ENCODE assay signal across 30 mouse cellular contexts in genomic region chr19:45740817-45741216, GRCm38 (mm10). TPM values are rescaled to one million over a fixed set of nuclear protein-coding genes. Genes with fewer than 3 reads are reported as not detected.
DNase-seq lines count a peak whose midpoint lies in the region; ATAC-seq and TF ChIP-seq lines count a peak whose summit lies in the region.
"Had no signal": no experiment of that assay in that cellular context is flagged by ENCODE, and none has a peak within 500 bp of the region (broad histone marks: within the 10 kb centered on the region; RNA-seq: fewer than 3 reads in every experiment).

No protein-coding gene starts in this region.

- H3K4me2 ChIP-seq in hindbrain, embryonic 13.5 days = no peak overlapping the region
- 0 out of 2 replicates have a peak overlapping the region, but pooled peaks have one; percentile 71 for H3K4me2 ChIP-seq in kidney, postnatal 0 days (ENCODE audit: low read length)
- H3K4me2 ChIP-seq: liver, embryonic 13.5 days; lung, embryonic 14.5 days; neural tube, embryonic 12.5 days had no signal

- no peaks in the 10 kb centered on the region for H3K36me3 ChIP-seq in hindbrain, embryonic 10.5 days
- H3K36me3 ChIP-seq in hindbrain, embryonic 13.5 days = no peaks in the 10 kb centered on the region
- H3K36me3 ChIP-seq in kidney, postnatal 0 days (ENCODE audit: insufficient read depth, low read length) = no peaks in the 10 kb centered on the region
- H3K36me3 ChIP-seq in limb, embryonic 10.5 days = no peaks in the 10 kb centered on the region
- H3K36me3 ChIP-seq: forebrain, embryonic 12.5 days; heart, embryonic 15.5 days; liver, embryonic 13.5 days; neural tube, embryonic 12.5 days had no signal

- H3K4me1 ChIP-seq in hindbrain, embryonic 10.5 days (replicated peaks) = peaks cover 67% of the 10 kb centered on the region
- H3K4me1 ChIP-seq in hindbrain, embryonic 13.5 days (replicated peaks) = peaks cover 40% of the 10 kb centered on the region
- peaks cover 24% of the 10 kb centered on the region for H3K4me1 ChIP-seq in kidney, postnatal 0 days (replicated peaks; ENCODE audit: insufficient read depth, low read length)
- H3K4me1 ChIP-seq in limb, embryonic 10.5 days = peaks cover 58% of the 10 kb centered on the region

- H3K27ac ChIP-seq in hindbrain, embryonic 10.5 days = no peak overlapping the region
- H3K27ac ChIP-seq in hindbrain, embryonic 13.5 days = no peak overlapping the region
- H3K27ac ChIP-seq in kidney, postnatal 0 days = no peak overlapping the region
- H3K27ac ChIP-seq in limb, embryonic 10.5 days = no peak overlapping the region
- H3K27ac ChIP-seq: forebrain, embryonic 12.5 days; gastrocnemius, adult 2 months; heart, embryonic 15.5 days; left cerebral cortex, adult 2 months; liver, embryonic 13.5 days; neural tube, embryonic 12.5 days had no signal

- H3K4me3 ChIP-seq in hindbrain, embryonic 10.5 days = peak overlapping the region; percentile 57
- H3K4me3 ChIP-seq in hindbrain, embryonic 13.5 days = no peak overlapping the region
- no peak overlapping the region for H3K4me3 ChIP-seq in kidney, postnatal 0 days (replicated peaks; ENCODE audit: low read depth, low read length)
- peak overlapping the region; percentile 57; the same call in 1 of the 2 replicates for H3K4me3 ChIP-seq in limb, embryonic 10.5 days
- H3K4me3 ChIP-seq: gastrocnemius, adult 2 months; left cerebral cortex, adult 2 months; liver, embryonic 13.5 days; megakaryocyte, embryonic 14.5 days; neural tube, embryonic 12.5 days had no signal

- H3K27me3 ChIP-seq in hindbrain, embryonic 10.5 days (ENCODE audit: insufficient read depth, poor library complexity, severe bottlenecking) = peaks cover 100% of the 10 kb centered on the region
- peaks cover 100% of the 10 kb centered on the region for H3K27me3 ChIP-seq in hindbrain, embryonic 13.5 days
- peaks cover 57% of the 10 kb centered on the region for H3K27me3 ChIP-seq in kidney, postnatal 0 days (ENCODE audit: insufficient read depth, low read length)
- peaks cover 100% of the 10 kb centered on the region for H3K27me3 ChIP-seq in limb, embryonic 10.5 days (ENCODE audit: low read depth, poor library complexity, severe bottlenecking)

- DNase-seq in hindbrain, embryonic 10.5 days (ENCODE audit: low spot score) = no peak
- DNase-seq in kidney, postnatal 0 days (ENCODE audit: low spot score) = no peak
- no peak for DNase-seq in kidney, postnatal 25 days
- peak; percentile 59 for DNase-seq in limb, embryonic 10.5 days (ENCODE audit: low spot score)
- DNase-seq: adrenal gland, postnatal 36 days; cerebellum, adult 11 months; cerebellum, adult 9-11 months; gastrocnemius, adult 2 months; heart, postnatal 4 days; kidney, adult 8-10 months; liver, embryonic 13.5 days; lung, embryonic 14.5 days; midbrain, embryonic 14.5 days; retina, postnatal 1 day; right cerebral cortex, postnatal 25 days; spleen, adult 18-20 months had no signal

- H3K9ac ChIP-seq in hindbrain, embryonic 13.5 days = no peak overlapping the region
- H3K9ac ChIP-seq in kidney, postnatal 0 days (ENCODE audit: low read depth, low read length) = no peak overlapping the region
- H3K9ac ChIP-seq: forebrain, embryonic 12.5 days; heart, embryonic 15.5 days; liver, embryonic 13.5 days; lung, embryonic 14.5 days; neural tube, embryonic 12.5 days had no signal

- no peak for TF ChIP-seq CTCF in kidney, postnatal 0 days (IDR thresholded peaks at IDR 0.05; ENCODE audit: low read depth)

- WGBS in hindbrain, embryonic 10.5 days = 6% methylated on average over 7 of the region's 7 CpGs
- 2% methylated on average over 7 of the region's 7 CpGs for WGBS in hindbrain, embryonic 13.5 days
- 28% methylated on average over 7 of the region's 7 CpGs for WGBS in kidney, postnatal 0 days
- 4% methylated on average over 7 of the region's 7 CpGs for WGBS in limb, embryonic 10.5 days

- ATAC-seq in hindbrain, embryonic 13.5 days (ENCODE audit: low FRiP score) = no peak
- no peak for ATAC-seq in kidney, postnatal 0 days (replicated peaks; ENCODE audit: low FRiP score, low read depth)
- ATAC-seq in granulocyte monocyte progenitor cell, adult 5-6 weeks (replicated peaks; ENCODE audit: poor library complexity, severe bottlenecking) = no peak
- no peak for ATAC-seq in megakaryocyte, adult 5-6 weeks (ENCODE audit: poor library complexity, severe bottlenecking)

- H3K9me3 ChIP-seq in hindbrain, embryonic 10.5 days = no peaks in the 10 kb centered on the region
- H3K9me3 ChIP-seq in hindbrain, embryonic 13.5 days = no peaks in the 10 kb centered on the region
- H3K9me3 ChIP-seq in kidney, postnatal 0 days (replicated peaks; ENCODE audit: low read length) = no peaks in the 10 kb centered on the region
- H3K9me3 ChIP-seq in limb, embryonic 10.5 days (replicated peaks) = no peaks in the 10 kb centered on the region
- H3K9me3 ChIP-seq: forebrain, embryonic 12.5 days; heart, embryonic 15.5 days; liver, embryonic 13.5 days; megakaryocyte, embryonic 14.5 days; neural tube, embryonic 12.5 days had no signal

RNA-seq across cellular contexts. Expression of gene Fgf8, which starts 1.9 kb away (rescaled TPM):
- polyA plus RNA-seq in hindbrain, embryonic 10.5 days (2016; fragmentation: Nextera tagmentation; extraction: Ambion mirVana) = 3.4 and 10.0 TPM in 2 replicates
- polyA plus RNA-seq in hindbrain, embryonic 13.5 days (2015; fragmentation: Nextera tagmentation; extraction: Ambion mirVana) = 0.44 and 0.95 TPM in 2 replicates
- polyA plus RNA-seq in kidney, postnatal 0 days (2015; fragmentation: Nextera tagmentation; extraction: Ambion mirVana) = 20.8 and 24.2 TPM in 2 replicates
- polyA plus RNA-seq in limb, embryonic 10.5 days (2016; fragmentation: Nextera tagmentation; extraction: Ambion mirVana) = 78.5 and 105 TPM in 2 replicates
- total RNA-seq in granulocyte monocyte progenitor cell, adult 5-6 weeks (2014; fragmentation: Nextera tagmentation) = not detected in 2 replicates
- total RNA-seq in granulocyte monocyte progenitor cell, adult 5-6 weeks (2017) = not detected in 2 replicates
- total RNA-seq in megakaryocyte, adult 5-6 weeks (2015) = not detected in 2 replicates
- total RNA-seq in megakaryocyte, adult 5-6 weeks (2017) = not detected in 2 replicates
- total RNA-seq: adrenal gland, adult 18-20 months; adrenal gland, postnatal 36 days; gastrocnemius, adult 2 months; gastrocnemius, postnatal 4 days; layer of hippocampus, postnatal 10 days; left cerebral cortex, adult 2 months; left cerebral cortex, postnatal 36 days had no signal
- polyA plus RNA-seq: cortical plate, adult 2 months; frontal cortex, adult 2 months; liver, embryonic 13.5 days; lung, embryonic 14.5 days; neural tube, embryonic 12.5 days had no signal

RNA-seq across cellular contexts. Expression of gene Npm3, which starts 8.6 kb away (rescaled TPM):
- polyA plus RNA-seq in hindbrain, embryonic 10.5 days (2016; fragmentation: Nextera tagmentation; extraction: Ambion mirVana) = 9.2 and 10.2 TPM in 2 replicates
- 5.3 and 6.5 TPM in 2 replicates for polyA plus RNA-seq in hindbrain, embryonic 13.5 days (2015; fragmentation: Nextera tagmentation; extraction: Ambion mirVana)
- polyA plus RNA-seq in kidney, postnatal 0 days (2015; fragmentation: Nextera tagmentation; extraction: Ambion mirVana) = 16.7 and 18.0 TPM in 2 replicates
- polyA plus RNA-seq in limb, embryonic 10.5 days (2016; fragmentation: Nextera tagmentation; extraction: Ambion mirVana) = 13.3 and 14.9 TPM in 2 replicates
- total RNA-seq in granulocyte monocyte progenitor cell, adult 5-6 weeks (2014; fragmentation: Nextera tagmentation) = 137 and 150 TPM in 2 replicates
- 109 and 141 TPM in 2 replicates for total RNA-seq in granulocyte monocyte progenitor cell, adult 5-6 weeks (2017)
- 36.5 and 39.2 TPM in 2 replicates for total RNA-seq in megakaryocyte, adult 5-6 weeks (2015)
- 30.4 and 38.4 TPM in 2 replicates for total RNA-seq in megakaryocyte, adult 5-6 weeks (2017)

RNA-seq across cellular contexts. Expression of gene Mgea5, which starts 42.8 kb away (rescaled TPM):
- 60.0 and 60.8 TPM in 2 replicates for polyA plus RNA-seq in hindbrain, embryonic 10.5 days (2016; fragmentation: Nextera tagmentation; extraction: Ambion mirVana)
- 86.8 and 88.0 TPM in 2 replicates for polyA plus RNA-seq in hindbrain, embryonic 13.5 days (2015; fragmentation: Nextera tagmentation; extraction: Ambion mirVana)
- polyA plus RNA-seq in kidney, postnatal 0 days (2015; fragmentation: Nextera tagmentation; extraction: Ambion mirVana) = 32.8 and 33.0 TPM in 2 replicates
- 54.2 and 68.9 TPM in 2 replicates for polyA plus RNA-seq in limb, embryonic 10.5 days (2016; fragmentation: Nextera tagmentation; extraction: Ambion mirVana)
- 76.2 and 99.7 TPM in 2 replicates for total RNA-seq in granulocyte monocyte progenitor cell, adult 5-6 weeks (2014; fragmentation: Nextera tagmentation)
- 106 and 110 TPM in 2 replicates for total RNA-seq in granulocyte monocyte progenitor cell, adult 5-6 weeks (2017)
- 91.8 and 94.7 TPM in 2 replicates for total RNA-seq in megakaryocyte, adult 5-6 weeks (2015)
- 157 and 170 TPM in 2 replicates for total RNA-seq in megakaryocyte, adult 5-6 weeks (2017)

Comparison
In these comparisons a context has a peak if more than half of its experiments do, and no peak if none do; other contexts are left out.
1. H3K4me3 ChIP-seq: peak in hindbrain, embryonic 10.5 days (single experiment) and limb, embryonic 10.5 days (single experiment); none in hindbrain, embryonic 13.5 days (single experiment) and kidney, postnatal 0 days (single experiment).